Mouse (Mus musculus) adrenal gland, adult 8-10 months (tissue): Measurements from ENCODE around the gene Ssu72. TPM values are rescaled to one million over a fixed set of nuclear protein-coding genes. Genes with fewer than 3 reads are reported as not detected.
A peak's percentile ranks its signal among the peaks of the same experiment; 100 is the strongest.
"Not testable (repeated sequence)": the region's sequence is repeated elsewhere in the genome, so short reads cannot be mapped to it uniquely, and the experiment has no call there.

Experiments used
- DNase-seq: peaks from one replicate; pipeline ENCODE4 v3.0.0; 2022
- total RNA-seq, 4 experiments: library from RNA; stranded (reverse); gene quantifications; 2 replicates each; pipeline ENCODE4 v1.2.4; 2022

Ssu72 gene
- total RNA-seq, 4 experiments from 2014 or later = 106 to 127 (median 114) TPM

- DNase-seq = no peak
These were observed 1.1 kb upstream of the Ssu72 start for GRCm38 (mm10) chr4:155703425-155703929.

GRCm38 (mm10) chr4:155705592-155705929 lies 961 bp downstream of the Ssu72 start:
- DNase-seq = no peak

GRCm38 (mm10) chr4:155708582-155708981 lies 4.0 kb downstream of the Ssu72 start:
- DNase-seq = no peak

GRCm38 (mm10) chr4:155708988-155709387 lies 4.4 kb downstream of the Ssu72 start:
- DNase-seq = no peak

GRCm38 (mm10) chr4:155710521-155711252 lies 6.1 kb downstream of the Ssu72 start:
- DNase-seq = no peak

- DNase-seq = no peak
These were observed 17.1 kb downstream of the Ssu72 start for GRCm38 (mm10) chr4:155721668-155722083.

- DNase-seq = no peak
These were observed 23.4 kb downstream of the Ssu72 start for GRCm38 (mm10) chr4:155727993-155728392.

- DNase-seq = peak; percentile 29
These were observed 28.7 kb downstream of the Ssu72 start for GRCm38 (mm10) chr4:155733267-155733666.

- DNase-seq = peak; percentile 91
These were observed 29.8 kb downstream of the Ssu72 start, which contains the start of gene Tmem240 for GRCm38 (mm10) chr4:155734350-155734941. TSS of gene Tmem240 (plus strand) at chr4:155734800.

GRCm38 (mm10) chr4:155734951-155735702 lies 30.5 kb downstream of the Ssu72 start:
- DNase-seq = peak; percentile 22

GRCm38 (mm10) chr4:155735788-155736187 lies 31.2 kb downstream of the Ssu72 start:
- no peak for DNase-seq

GRCm38 (mm10) chr4:155736421-155736820 lies 31.8 kb downstream of the Ssu72 start:
- no peak for DNase-seq

- no peak for DNase-seq
These were observed 33.7 kb downstream of the Ssu72 start for GRCm38 (mm10) chr4:155738262-155738661.

GRCm38 (mm10) chr4:155739152-155739551 lies 34.6 kb downstream of the Ssu72 start:
- no peak for DNase-seq

- no peak for DNase-seq
These were observed 35.4 kb downstream of the Ssu72 start for GRCm38 (mm10) chr4:155739741-155740636.

- DNase-seq = not testable (repeated sequence)
These were observed 36.1 kb downstream of the Ssu72 start for GRCm38 (mm10) chr4:155740681-155741080.

GRCm38 (mm10) chr4:155742684-155743083 lies 38.1 kb downstream of the Ssu72 start:
- DNase-seq = no peak

GRCm38 (mm10) chr4:155744474-155744873 lies 39.9 kb downstream of the Ssu72 start:
- DNase-seq = no peak

- DNase-seq = no peak
These were observed 40.5 kb downstream of the Ssu72 start for GRCm38 (mm10) chr4:155745136-155745535.

- no peak for DNase-seq
These were observed 41.5 kb downstream of the Ssu72 start for GRCm38 (mm10) chr4:155746036-155746548.

GRCm38 (mm10) chr4:155746575-155747490 lies 42.2 kb downstream of the Ssu72 start:
- no peak for DNase-seq
